Mouse (Mus musculus) testis, adult 2 months (tissue): ENCODE results near the gene Tulp2.

Source experiments
- CTCF ChIP-seq: fragments of 200-500 bp; IDR thresholded peaks from 2 replicates; pipeline ENCODE4 v1.5.1; 2012; ENCODE audit warnings: low read depth, mild to moderate bottlenecking, inconsistent platforms, low read length, moderate library complexity; ENCODE audit not compliant: control insufficient read depth, insufficient read depth, insufficient replicate concordance
- POLR2A ChIP-seq: fragments of 200-500 bp; IDR thresholded peaks from 2 replicates; pipeline ENCODE4 v1.6.1; 2012; ENCODE audit warnings: low read depth, mild to moderate bottlenecking, inconsistent platforms, low read length, moderate library complexity; ENCODE audit not compliant: control insufficient read depth

DNA sequence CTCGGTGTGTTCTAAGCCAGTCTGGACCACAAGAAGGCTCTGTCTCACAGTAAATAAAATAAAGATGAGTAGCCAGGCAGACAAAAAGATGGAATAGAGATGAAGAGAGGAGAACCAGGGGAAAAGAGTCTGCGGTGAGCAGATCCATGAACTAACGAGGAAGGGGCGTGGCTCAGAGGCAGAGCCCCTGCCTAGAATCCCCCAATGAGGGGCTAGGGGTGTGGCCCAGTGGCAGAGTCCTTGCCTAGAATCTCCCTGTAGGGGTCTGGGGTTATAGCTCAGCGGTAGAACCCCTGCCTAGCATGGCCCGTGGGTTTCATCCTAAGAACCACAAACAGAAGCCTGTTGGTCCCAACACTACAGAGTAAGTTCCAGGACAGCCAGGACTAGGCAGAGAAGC, 44.6 kb upstream of the Tulp2 start:
- TF ChIP-seq CTCF (no peak), POLR2A (no peak)
